Mouse (Mus musculus) heart, embryonic 13.5 days (tissue): ENCODE measurements around the gene Antxr1. TPM values are rescaled to one million over a fixed set of nuclear protein-coding genes. Genes with fewer than 3 reads are reported as not detected.
A peak's percentile ranks its signal among the peaks of the same experiment; 100 is the strongest.

Experiments
- ATAC-seq: fragments of 200-750 bp; cut with Nextera tagmentation; 2 replicates; pipeline ENCODE4 v1.8.0; 2017; ENCODE audit warnings: moderate TSS enrichment; ENCODE audit not compliant: insufficient number of reproducible peaks, low FRiP score, low TSS enrichment; ENCODE audit errors: extremely low read depth
- H3K27ac ChIP-seq: fragments of 300-500 bp; sonication (generic); replicated peaks from 2 replicates; pipeline ENCODE4 v1.5.1; 2015; ENCODE audit warnings: moderate library complexity, mild to moderate bottlenecking, inconsistent platforms
- H3K27me3 ChIP-seq: fragments of 300-500 bp; sonication (generic); replicated peaks from 2 replicates; pipeline ENCODE4 v1.6.1; 2015; ENCODE audit warnings: mild to moderate bottlenecking, inconsistent platforms
- H3K36me3 ChIP-seq: fragments of 300-500 bp; sonication (generic); 2 replicates; pipeline ENCODE4 v1.6.1; 2015; ENCODE audit warnings: mild to moderate bottlenecking, inconsistent platforms
- H3K4me1 ChIP-seq: fragments of 300-500 bp; sonication (generic); 2 replicates; pipeline ENCODE4 v1.6.1; 2015; ENCODE audit warnings: inconsistent platforms
- H3K4me2 ChIP-seq: fragments of 300-500 bp; sonication (generic); 2 replicates; pipeline ENCODE4 v1.6.1; 2015; ENCODE audit warnings: inconsistent platforms, mild to moderate bottlenecking, moderate library complexity
- H3K4me3 ChIP-seq: fragments of 300-500 bp; sonication (generic); 2 replicates; pipeline ENCODE4 v1.5.1; 2015; ENCODE audit warnings: moderate library complexity, mild to moderate bottlenecking, inconsistent platforms
- H3K9ac ChIP-seq: fragments of 300-500 bp; sonication (generic); 2 replicates; pipeline ENCODE4 v1.6.1; 2015; ENCODE audit warnings: inconsistent platforms, mild to moderate bottlenecking, moderate library complexity
- H3K9me3 ChIP-seq: fragments of 300-500 bp; sonication (generic); 2 replicates; pipeline ENCODE4 v1.6.1; 2016; ENCODE audit warnings: inconsistent platforms
- WGBS: fragments of 180-500 bp; shearing (Covaris S2); methylation state at CpG from one replicate; pipeline ENCODE4 v1.1.7; 2015; ENCODE audit warnings: mixed read lengths; 5-methylcytosine and 5-hydroxymethylcytosine counted together
- polyA plus RNA-seq: library from polyadenylated mRNA; unstranded; fragments of >200 nt; fragmentation: Nextera tagmentation; extraction: Ambion mirVana; gene quantifications from 2 replicates; pipeline ENCODE4 v1.2.1, GENCODE M21; 2015

Gene Antxr1
- 3.6 and 4.5 TPM in 2 replicates for polyA plus RNA-seq

- Histone ChIP-seq H3K9ac (peak within 1 kb of the TSS; percentile 91), H3K36me3 (no peaks in the 10 kb centered on the region), H3K4me3 (peak within 1 kb of the TSS; percentile 76), H3K4me2 (peak within 1 kb of the TSS; percentile 91), H3K27me3 (peaks cover 47% of the 10 kb centered on the region), H3K9me3 (no peaks in the 10 kb centered on the region), H3K4me1 (peaks cover 30% of the 10 kb centered on the region), H3K27ac (peak within 1 kb of the TSS; percentile 87)
- WGBS, result under 1% methylated on average over 54 of the region's 54 CpGs
- ATAC-seq, result peak; percentile 25; the same call in 1 of the 2 replicates
These were observed at the start of gene Antxr1 for GRCm38 (mm10) chr6:87335091-87335934. Antxr1 (minus strand) TSS chr6:87335821.

GRCm38 (mm10) chr6:87384761-87385160 is 49.1 kb upstream of the Antxr1 start:
- Histone ChIP-seq H3K27ac (no peak overlapping the region), H3K27me3 (peaks cover 93% of the 10 kb centered on the region), H3K4me1 (peaks cover 26% of the 10 kb centered on the region), H3K9ac (no peak overlapping the region), H3K36me3 (no peaks in the 10 kb centered on the region), H3K4me3 (0 out of 2 replicates have a peak overlapping the region, but pooled peaks have one; percentile 40), H3K9me3 (no peaks in the 10 kb centered on the region), H3K4me2 (peak overlapping the region; percentile 69)
- WGBS, result 38% methylated on average over 6 of the region's 6 CpGs
- no peak for ATAC-seq

- Histone ChIP-seq H3K4me1 (peaks cover 20% of the 10 kb centered on the region), H3K9me3 (no peaks in the 10 kb centered on the region), H3K4me2 (peak overlapping the region; percentile 69), H3K27me3 (peaks cover 92% of the 10 kb centered on the region), H3K27ac (no peak overlapping the region), H3K4me3 (peak overlapping the region; percentile 40), H3K9ac (peak overlapping the region; percentile 66; the same call in 1 of the 2 replicates), H3K36me3 (no peaks in the 10 kb centered on the region)
- 11% methylated on average over 24 of the region's 24 CpGs for WGBS
- no peak for ATAC-seq
These were observed 48.5 kb upstream of the Antxr1 start for GRCm38 (mm10) chr6:87383926-87384691.

GRCm38 (mm10) chr6:87373057-87373456 is 37.4 kb upstream of the Antxr1 start, which contains the start of gene Gkn2:
Gkn2 (plus strand) TSS chr6:87373357.
- H3K4me1 ChIP-seq, result no peaks in the 10 kb centered on the region
- no peaks in the 10 kb centered on the region for H3K36me3 ChIP-seq
- 79% methylated on average over 9 of the region's 9 CpGs for WGBS
- H3K27me3 ChIP-seq, result peaks cover 84% of the 10 kb centered on the region
- H3K4me3 ChIP-seq, result no peak within 1 kb of the TSS
- no peaks in the 10 kb centered on the region for H3K9me3 ChIP-seq
- no peak within 1 kb of the TSS for H3K27ac ChIP-seq
- no peak within 1 kb of the TSS for H3K9ac ChIP-seq
- H3K4me2 ChIP-seq, result no peak within 1 kb of the TSS
- ATAC-seq, result no peak

- Histone ChIP-seq H3K36me3 (no peaks in the 10 kb centered on the region), H3K4me3 (no peak overlapping the region), H3K9me3 (no peaks in the 10 kb centered on the region), H3K27ac (no peak overlapping the region), H3K4me2 (no peak overlapping the region), H3K9ac (no peak overlapping the region), H3K4me1 (no peaks in the 10 kb centered on the region), H3K27me3 (peaks cover 62% of the 10 kb centered on the region)
- ATAC-seq, result no peak
- WGBS, result 68% methylated on average over 5 of the region's 5 CpGs
These were observed 33.6 kb upstream of the Antxr1 start for GRCm38 (mm10) chr6:87369223-87369622.

- H3K27ac ChIP-seq, result no peak overlapping the region
- H3K9ac ChIP-seq, result no peak overlapping the region
- no peak overlapping the region for H3K4me3 ChIP-seq
- H3K36me3 ChIP-seq, result no peaks in the 10 kb centered on the region
- no peaks in the 10 kb centered on the region for H3K9me3 ChIP-seq
- no peak overlapping the region for H3K4me2 ChIP-seq
- no peaks in the 10 kb centered on the region for H3K4me1 ChIP-seq
- no peak for ATAC-seq
- WGBS, result 68% methylated on average over 5 of the region's 5 CpGs
- peaks cover 21% of the 10 kb centered on the region for H3K27me3 ChIP-seq
These were observed 18.8 kb upstream of the Antxr1 start for GRCm38 (mm10) chr6:87354441-87354840.

GRCm38 (mm10) chr6:87350829-87351228 is 15.2 kb upstream of the Antxr1 start, which contains the start of gene Gkn1:
Gkn1 (minus strand) TSS chr6:87350942.
- Histone ChIP-seq H3K27me3 (peaks cover 29% of the 10 kb centered on the region), H3K4me2 (no peak within 1 kb of the TSS), H3K27ac (no peak within 1 kb of the TSS), H3K9me3 (no peaks in the 10 kb centered on the region), H3K36me3 (no peaks in the 10 kb centered on the region), H3K4me1 (no peaks in the 10 kb centered on the region), H3K4me3 (no peak within 1 kb of the TSS), H3K9ac (no peak within 1 kb of the TSS)
- ATAC-seq, result no peak
- 76% methylated on average over 8 of the region's 8 CpGs for WGBS

GRCm38 (mm10) chr6:87335935-87336295 is 294 bp upstream of the Antxr1 start:
- Histone ChIP-seq H3K9ac (no peak overlapping the region; the same call in 1 of the 2 replicates), H3K27me3 (peaks cover 44% of the 10 kb centered on the region), H3K27ac (no peak overlapping the region), H3K9me3 (no peaks in the 10 kb centered on the region), H3K4me2 (peak overlapping the region; percentile 91; the same call in 1 of the 2 replicates), H3K36me3 (no peaks in the 10 kb centered on the region), H3K4me1 (peaks cover 24% of the 10 kb centered on the region), H3K4me3 (peak overlapping the region; percentile 76; the same call in 1 of the 2 replicates)
- WGBS, result 28% methylated on average over 6 of the region's 6 CpGs
- no peak for ATAC-seq

- Histone ChIP-seq H3K36me3 (no peaks in the 10 kb centered on the region), H3K4me1 (peaks cover 38% of the 10 kb centered on the region), H3K27ac (peak overlapping the region; percentile 87), H3K9ac (peak overlapping the region; percentile 91), H3K4me3 (peak overlapping the region; percentile 76), H3K27me3 (peaks cover 47% of the 10 kb centered on the region), H3K9me3 (no peaks in the 10 kb centered on the region), H3K4me2 (peak overlapping the region; percentile 91)
- WGBS, result 22% methylated on average over 11 of the region's 11 CpGs
- ATAC-seq, result no peak
These were observed 1.1 kb downstream of the Antxr1 start for GRCm38 (mm10) chr6:87334361-87335090.

GRCm38 (mm10) chr6:87332380-87332779 is 3.2 kb downstream of the Antxr1 start:
- H3K4me2 ChIP-seq, result peak overlapping the region; percentile 91
- ATAC-seq, result no peak
- H3K27ac ChIP-seq, result no peak overlapping the region
- H3K9ac ChIP-seq, result no peak overlapping the region
- H3K4me3 ChIP-seq, result peak overlapping the region; percentile 76; the same call in 1 of the 2 replicates
- no peaks in the 10 kb centered on the region for H3K36me3 ChIP-seq
- 72% methylated on average over 2 of the region's 2 CpGs for WGBS
- H3K4me1 ChIP-seq, result peaks cover 57% of the 10 kb centered on the region
- H3K27me3 ChIP-seq, result peaks cover 36% of the 10 kb centered on the region
- no peaks in the 10 kb centered on the region for H3K9me3 ChIP-seq
